Mouse (Mus musculus) spleen, adult 2 months (tissue): Measurements from ENCODE around the gene 1700016K19Rik.

Source experiments
- CTCF ChIP-seq: fragments of 200-500 bp; IDR thresholded peaks from 2 replicates; pipeline ENCODE4 v1.5.1; 2011; ENCODE audit warnings: mild to moderate bottlenecking, inconsistent platforms; ENCODE audit not compliant: insufficient read depth, insufficient read length, insufficient replicate concordance; ENCODE audit errors: extremely low read depth
- POLR2A ChIP-seq: fragments of 200-500 bp; IDR thresholded peaks from 2 replicates; pipeline ENCODE4 v1.6.1; 2011; ENCODE audit warnings: low read depth, low read length, inconsistent platforms

DNA sequence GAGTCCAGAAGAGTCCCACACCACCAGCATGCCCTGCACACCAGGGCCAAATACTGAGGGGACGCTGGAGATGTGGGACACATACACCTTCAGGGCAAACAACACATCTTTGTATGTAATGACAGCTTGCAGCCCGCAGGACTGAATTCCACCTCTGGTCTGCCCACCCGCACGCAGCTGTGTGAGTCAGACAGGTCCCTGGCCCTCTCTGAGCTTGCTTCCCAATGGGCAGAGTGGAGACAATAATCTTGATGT is 35.3 kb upstream of the 1700016K19Rik start:
- TF ChIP-seq CTCF, result no peak
- no peak for TF ChIP-seq POLR2A
